Mouse (Mus musculus) heart, postnatal 4 days (tissue): Measurements from ENCODE around the gene Marveld1. TPM values are rescaled to one million over a fixed set of nuclear protein-coding genes. Genes with fewer than 3 reads are reported as not detected.

Source experiments
- DNase-seq: peaks from one replicate; pipeline ENCODE4 v3.0.0; 2021
- total RNA-seq, 2 experiments: library from RNA; stranded (reverse); gene quantifications; 2 replicates each; pipeline ENCODE4 v1.2.3; 2021

Gene Marveld1
- 10 to 100 TPM; 37.3 to 40.7 TPM for total RNA-seq

DNA sequence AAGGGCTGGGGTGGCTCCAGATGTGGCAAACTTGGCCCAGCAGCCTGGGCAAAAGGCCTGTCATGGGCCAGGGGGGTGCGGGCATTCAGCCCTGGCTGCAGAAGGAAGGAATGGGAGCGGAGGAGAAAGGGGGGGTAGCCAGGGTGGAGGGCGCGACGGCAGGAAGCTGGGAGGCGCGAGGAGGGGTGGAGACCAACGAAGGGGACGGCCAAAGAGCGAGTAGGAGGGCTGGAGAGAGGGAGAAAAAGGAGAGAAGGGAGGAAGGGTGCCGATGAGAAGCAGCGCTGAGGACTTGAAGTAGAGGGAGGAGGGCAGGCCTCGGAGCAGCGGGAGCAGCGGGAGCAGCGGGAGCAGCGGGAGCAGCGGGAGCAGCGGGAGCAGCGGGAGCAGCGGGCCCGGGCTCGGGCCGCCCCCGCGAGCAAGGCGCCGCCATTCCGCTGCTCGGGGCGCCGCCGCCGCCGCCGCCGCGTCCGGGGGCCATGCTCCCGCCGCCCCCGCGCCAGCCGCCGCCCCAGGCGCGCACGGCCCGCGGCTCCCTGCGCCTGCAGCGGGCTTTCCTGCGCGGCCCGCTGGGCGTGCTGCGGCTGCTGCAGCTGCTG lies at the start of gene Marveld1:
TSS of gene Marveld1 (plus strand) at position 231 of the 599 bp plus-strand sequence.
- DNase-seq = peak; percentile 85

DNA sequence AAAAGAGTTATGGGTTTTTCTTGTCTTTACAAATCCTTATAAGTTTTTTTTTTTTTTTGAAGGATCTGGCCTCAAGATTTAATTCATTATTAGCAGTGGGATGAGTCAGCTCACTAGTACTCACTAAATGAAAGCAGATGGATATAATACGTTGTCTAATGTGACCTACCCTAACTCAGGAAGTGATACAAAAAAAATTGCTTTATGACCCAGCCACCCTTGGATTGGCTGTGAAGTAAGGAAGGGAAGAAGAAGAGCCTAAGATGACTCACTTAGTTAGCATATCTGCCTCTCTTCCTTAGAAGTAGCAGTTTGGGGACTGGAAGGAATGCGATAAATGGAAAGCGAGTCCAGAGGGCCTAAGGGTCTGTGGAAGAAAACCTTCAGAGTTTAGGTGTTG lies 47.8 kb upstream of the Marveld1 start:
- no peak for DNase-seq

DNA sequence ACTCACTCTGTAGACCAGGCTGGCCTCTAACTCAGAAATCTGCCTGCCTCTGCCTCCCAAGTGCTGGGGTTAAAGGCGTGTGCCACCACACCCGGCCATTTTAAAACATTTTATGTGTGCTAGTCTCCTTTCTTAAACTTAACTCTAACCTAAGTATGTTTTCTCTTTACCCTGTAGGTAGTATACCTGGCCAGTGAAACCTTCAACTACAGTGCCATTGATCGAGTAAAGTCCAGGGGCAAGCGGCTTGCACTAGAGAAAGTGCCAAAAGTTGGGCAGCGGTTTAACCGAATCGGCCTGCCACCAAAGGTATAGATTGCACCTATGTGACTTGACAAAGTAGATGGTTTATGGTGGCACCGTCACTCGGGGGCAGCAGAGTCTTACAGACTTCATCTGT lies 42.5 kb upstream of the Marveld1 start:
- DNase-seq = no peak

DNA sequence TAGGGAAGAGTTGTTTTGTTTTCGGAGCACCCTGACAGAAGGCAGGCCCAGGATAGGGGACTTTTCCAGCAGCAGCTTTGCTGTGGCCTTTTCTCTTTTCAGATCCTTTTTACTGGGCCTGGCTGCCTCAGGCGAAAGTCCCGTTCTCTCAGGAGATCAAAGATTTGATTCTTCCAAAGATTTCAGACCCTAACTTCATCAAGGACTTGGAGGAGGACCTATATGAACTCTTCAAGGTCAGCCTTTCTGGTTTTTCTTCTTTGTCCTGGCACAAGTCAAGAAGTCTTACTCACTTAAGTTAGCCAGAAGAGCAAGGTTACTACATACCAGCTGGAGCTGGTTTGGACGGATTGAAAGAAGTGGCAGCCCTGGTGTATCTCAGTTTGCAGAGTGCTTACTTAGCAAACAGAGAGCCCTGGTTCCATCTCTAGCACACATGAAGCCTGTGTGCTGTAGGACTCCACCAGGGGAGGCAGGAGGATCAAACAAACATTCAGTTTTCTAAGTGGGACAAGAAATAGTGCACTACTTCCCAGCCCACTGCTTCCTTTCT lies 31.3 kb upstream of the Marveld1 start:
- no peak for DNase-seq

DNA sequence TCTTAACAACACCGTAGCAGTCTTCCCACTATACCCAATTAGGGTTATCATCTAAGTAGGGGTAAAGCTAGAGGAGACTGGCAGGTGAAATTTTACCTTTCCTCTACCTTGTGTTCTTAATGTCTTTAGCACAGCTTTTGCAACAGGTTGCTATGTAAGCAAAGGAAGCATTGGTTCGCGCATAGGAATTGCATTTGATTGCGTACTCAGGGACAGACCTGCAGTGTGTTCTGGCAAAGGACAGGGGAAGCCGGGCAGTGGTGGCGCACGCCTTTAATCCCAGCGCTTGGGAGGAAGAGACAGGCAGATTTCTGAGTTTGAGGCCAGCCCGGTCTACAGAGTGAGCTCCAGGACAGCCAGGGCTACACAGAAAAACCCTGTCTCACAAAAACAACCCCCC lies 29.1 kb upstream of the Marveld1 start:
- DNase-seq = no peak

DNA sequence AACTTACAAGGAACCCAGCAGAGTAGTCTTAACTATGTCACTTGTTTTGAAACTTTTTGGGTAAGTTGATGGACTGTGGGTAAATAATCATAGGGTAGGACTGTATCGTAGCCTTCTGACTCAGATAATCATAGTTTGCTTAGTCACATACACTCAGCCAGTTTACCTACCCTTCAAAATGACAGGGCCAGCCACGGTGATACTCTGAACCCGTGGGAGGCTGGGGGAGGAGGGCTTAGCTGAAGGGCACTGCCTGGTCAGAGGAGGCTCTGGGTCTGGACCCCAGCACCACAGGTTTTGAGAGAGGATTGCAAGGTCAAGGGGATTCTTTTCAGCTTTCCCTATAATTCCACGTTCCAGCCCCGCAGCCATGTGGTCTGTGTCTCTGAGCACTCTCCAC lies 28.6 kb upstream of the Marveld1 start:
- DNase-seq = no peak

DNA sequence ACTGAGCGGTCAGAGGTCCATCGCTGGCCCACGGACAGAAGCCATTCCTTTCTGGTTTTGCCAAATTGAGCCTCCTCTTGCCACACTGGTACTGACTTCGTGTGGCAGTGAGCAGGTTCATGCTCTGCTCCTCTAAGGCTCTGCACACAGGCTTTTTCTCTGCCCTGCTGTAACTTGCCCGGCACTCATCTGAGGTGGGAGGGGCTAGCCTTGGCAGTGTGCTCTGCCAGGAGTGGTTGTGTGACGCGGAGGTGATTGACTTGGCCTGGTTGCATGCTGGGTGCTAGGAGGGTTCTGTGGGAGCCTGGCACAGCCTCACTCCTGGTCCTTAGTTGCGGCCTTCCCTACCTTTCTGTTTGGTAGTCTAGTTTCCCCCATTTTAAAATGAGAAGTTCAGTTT lies 26.7 kb upstream of the Marveld1 start:
- DNase-seq = no peak

DNA sequence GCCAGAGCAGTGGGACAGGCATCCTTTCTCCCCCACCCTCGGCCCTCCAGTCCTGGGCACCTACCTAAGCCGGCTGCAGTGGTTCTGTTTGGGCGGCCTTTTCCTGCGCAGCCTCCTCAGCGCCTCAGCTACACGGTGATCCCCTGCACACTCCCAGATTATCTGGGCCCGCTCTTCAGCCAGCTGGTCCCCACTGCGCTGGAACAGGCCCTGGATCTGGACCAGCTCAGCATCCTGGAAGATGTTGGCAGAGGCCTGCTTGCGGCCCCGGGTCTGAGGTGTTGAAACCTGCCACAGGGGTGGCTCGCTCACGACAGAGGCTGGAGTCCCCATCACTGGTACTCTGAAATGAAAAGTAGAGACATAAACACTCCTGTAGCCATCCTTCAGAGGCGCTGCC lies 22.5 kb upstream of the Marveld1 start:
- DNase-seq = no peak

DNA sequence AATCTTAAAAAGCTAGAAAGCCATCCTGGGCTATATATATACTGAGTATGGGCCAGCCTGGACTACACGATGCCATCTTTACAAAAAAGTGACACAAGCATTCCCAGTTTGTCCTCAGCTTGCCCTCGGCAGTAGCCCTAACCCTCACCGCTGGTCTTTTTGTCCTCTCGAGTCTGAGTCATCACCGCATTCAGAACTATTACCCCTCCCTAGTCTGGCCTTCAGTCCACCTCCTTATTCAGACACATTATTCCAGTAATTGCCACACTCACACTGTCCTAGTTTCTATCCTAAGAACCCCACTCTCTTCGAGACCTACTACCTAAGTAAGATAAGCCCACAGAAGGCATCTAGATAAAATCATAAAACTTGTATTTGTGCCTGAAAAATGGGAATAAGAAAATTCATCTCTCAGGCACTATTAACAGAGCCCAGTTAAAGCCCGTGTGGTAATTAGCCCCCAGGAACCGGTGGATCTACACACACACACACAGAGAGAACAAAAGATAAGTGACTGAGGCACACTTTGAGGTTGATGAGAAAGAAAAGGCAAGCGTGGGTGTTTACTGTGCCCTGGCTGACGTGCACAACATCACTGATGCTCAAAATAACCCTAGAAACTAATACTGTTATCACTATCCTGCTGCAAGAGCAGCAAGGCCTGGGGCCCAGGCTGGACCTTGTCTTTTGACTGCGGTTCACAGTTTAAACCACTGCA lies 21.5 kb upstream of the Marveld1 start:
- DNase-seq = no peak

DNA sequence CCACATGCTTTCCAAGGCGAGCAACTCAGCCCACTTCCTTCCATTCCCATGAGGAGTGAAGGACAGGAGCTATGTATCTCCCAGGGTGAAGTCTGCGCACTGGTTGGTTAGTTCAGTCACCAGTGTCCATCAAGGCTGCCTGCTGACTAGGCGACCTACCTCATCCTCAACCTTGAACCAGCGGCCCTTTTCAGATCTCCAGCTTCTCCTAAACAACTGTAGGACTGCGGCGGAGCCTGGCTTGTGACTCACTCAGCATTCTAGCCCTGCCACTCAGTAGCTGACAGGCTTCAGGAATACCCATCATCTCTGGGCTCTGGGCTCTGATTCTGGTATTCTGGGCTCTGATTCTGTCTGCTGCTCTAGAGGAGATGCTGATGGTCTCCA lies 21.0 kb upstream of the Marveld1 start:
- DNase-seq = no peak

DNA sequence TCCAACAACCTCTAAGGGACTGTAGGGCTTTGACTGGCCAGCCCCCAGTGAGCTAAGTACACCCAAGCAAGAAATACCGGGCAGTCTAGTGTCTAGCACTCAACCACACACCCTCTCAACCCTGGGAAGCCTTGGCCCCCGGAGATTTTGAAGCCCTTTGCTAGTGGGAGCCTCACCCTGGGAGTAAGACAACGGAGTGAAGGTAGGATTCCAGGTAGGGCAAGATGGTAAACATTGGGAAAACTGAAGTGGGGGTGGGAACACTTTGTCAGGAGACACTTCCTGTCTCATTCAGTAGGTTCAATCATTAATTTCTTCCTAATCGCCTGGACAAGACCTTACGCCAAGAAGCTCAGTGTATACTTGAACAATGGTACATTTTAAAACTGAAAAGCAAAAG lies 20.2 kb upstream of the Marveld1 start:
- no peak for DNase-seq

DNA sequence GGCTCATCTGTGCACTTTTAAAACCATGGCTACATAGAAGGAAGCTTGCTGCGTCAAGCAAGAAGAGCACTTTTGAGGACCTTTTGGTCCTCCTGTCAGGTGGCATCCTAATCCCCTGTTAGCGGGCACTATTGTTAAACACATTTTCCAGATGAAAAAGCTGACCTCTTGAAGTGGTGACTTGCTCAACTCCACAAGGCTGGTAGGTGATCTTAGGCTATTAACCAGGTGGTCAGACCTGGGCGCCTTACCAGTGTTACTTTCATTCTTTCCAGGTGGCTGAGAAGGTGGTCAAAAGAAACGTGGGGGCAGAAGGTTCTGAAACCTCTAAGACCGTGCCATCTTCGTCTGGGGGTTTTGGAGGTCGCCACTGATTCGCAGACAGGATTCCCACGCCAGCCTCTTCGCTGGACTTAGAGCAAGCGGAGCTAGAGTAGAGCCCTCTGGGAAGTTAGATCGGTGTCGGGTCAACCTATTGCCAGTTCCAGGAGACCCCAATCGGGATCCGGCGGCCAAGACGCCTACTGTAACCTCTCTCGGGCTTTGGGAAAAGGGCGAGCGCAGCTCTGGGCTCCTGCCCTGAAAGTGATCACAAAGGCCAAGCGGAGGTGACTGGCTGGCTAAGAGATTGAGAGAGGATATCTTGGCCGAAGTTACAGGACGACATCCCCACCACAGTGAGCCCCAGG lies 19.0 kb upstream of the Marveld1 start:
- DNase-seq = no peak

DNA sequence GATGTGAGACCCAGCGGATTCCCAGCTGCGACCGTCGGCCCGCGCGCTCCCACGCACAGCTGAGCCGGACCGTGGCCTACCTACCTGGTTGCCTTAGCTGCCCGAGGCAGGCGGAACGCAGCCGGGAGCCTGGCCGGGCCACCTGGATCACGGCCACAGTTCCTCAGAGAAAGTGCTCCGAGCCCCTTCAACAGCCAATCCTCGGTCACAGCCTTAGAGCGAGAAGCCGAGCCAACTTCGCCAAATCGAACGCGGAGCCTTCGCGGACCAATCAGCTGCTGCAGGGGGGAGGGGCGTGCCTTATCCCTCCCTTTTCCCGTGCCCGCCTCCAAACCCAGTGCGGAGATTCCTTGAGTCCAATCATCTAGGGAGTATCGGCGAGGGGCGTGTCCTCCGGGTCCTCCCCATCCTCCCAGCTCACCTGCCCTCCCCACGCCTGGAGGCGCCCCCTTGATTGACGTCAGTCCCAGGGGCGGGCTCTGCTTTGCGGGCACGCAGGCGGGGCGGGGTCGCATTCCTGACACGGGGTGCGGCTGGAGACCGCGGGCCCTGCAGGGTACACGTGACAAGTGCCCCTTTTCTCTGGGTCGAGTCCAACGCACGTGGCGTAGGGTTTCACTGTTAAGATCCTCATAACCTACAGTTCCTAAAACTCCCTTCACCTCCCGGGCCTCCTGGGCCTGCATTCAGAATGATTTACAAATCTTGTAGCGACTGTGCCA lies 18.3 kb upstream of the Marveld1 start, which contains the start of gene Avpi1:
TSS of gene Avpi1 (minus strand) at position 273 of the 722 bp plus-strand sequence.
- DNase-seq = peak; percentile 98

DNA sequence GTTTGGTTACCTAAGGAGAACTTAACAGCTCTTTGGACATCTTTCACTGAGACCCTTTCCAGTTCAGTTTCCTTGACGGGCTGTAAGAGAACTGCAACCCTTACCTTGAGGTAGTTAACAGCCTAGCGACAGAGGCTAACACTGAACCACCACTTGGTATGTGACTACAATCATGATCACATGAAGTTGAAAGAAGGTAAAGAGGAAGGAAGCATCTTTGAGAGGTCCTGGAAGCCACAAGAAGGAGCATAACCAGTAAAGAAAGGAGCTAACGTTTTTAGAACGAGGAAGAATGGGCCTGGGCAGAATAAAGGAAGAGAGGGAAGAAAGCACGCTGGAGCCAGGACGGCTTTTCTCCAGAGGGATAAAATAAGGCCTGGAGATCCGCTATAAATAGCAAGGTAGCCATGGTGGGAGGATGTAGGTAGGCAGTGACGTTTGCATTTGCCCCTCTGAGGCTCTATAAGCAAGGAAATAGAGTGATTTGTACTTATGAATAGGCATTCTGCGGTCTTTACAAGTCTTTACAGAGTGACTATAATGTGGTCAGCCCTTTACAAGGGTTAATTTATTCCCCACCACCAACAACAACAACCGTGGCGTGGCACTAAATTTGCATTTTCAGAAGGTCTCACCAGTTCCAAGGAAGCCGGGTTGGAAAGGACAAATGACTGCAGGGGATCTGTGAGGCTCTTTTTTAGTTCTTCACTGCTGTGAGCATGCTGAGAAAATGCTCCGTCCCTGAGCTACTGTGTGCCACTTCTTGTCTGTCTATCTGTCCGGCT lies 17.5 kb upstream of the Marveld1 start:
- no peak for DNase-seq

DNA sequence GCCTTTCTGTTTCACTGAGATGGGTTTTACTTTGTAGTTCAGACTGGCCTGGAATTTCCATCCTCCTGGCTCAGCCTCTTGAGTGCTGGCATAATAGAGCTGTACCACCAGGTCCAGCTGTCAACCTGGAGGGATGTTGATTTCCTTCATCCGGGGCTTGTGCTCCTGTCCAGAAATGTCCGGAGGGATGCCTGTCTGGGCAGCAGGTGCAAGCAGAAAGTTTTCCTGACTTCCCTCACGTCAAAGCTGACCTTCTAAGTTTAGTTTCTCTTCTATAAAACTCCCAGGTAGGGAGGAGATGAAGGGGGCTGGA lies 16.9 kb upstream of the Marveld1 start:
- DNase-seq = no peak

DNA sequence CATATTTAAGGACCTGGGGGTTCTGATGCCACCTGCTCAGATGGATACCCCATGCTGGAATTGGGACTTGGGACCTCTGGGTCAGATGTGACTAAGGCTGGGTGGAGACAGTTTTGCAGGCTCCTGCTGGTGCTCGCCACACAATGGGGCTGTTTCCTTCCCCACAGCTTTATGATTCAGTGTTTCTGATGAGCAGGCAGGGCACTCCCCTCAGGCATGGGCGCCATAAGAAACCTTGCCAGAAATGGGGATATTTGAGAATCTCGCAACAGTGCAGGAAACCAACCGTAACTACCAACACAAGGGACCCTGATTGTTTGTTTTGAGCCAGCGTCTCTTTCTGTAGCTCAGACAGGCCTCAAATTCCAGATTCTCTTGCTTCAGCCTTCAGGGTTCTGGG lies 16.1 kb upstream of the Marveld1 start:
- no peak for DNase-seq

DNA sequence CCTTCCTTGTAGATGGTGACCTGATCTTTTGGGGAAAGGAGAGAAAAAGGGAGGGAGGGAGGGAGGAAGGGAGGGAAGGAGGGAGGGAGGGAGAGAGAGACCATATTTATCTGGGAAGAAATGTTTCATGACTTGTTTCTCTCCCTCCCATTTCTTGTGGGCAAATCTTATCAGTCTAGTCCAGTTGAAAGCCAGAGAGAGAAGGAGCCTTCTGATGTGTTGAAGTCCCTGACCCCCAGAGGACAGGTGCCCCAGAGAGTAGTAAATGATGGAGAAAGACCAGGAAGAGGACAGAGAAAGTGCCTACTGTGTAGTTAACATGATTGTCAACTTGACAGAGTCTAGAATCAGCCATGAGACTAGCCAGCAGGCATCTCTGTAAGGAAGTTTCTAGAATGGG lies 12.1 kb upstream of the Marveld1 start:
- no peak for DNase-seq

DNA sequence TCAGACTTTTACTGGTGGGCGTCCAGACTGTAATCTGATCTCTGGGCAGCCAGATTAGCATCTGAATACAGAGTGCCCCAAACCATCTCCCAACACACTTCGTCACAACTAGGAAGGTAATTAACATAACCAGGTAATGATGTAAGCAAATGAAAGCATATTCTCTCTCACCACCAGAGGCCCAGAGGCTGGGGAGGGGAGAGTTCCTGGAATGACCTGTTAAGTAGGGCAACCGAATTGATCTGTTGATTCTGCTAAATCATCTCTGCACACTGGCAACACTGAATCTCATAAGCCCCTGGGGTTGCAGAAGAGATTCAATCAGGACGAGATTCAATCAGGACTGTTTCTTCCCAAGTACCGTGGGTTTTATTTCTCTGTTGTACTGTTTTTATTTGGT lies 11.1 kb upstream of the Marveld1 start:
- no peak for DNase-seq

DNA sequence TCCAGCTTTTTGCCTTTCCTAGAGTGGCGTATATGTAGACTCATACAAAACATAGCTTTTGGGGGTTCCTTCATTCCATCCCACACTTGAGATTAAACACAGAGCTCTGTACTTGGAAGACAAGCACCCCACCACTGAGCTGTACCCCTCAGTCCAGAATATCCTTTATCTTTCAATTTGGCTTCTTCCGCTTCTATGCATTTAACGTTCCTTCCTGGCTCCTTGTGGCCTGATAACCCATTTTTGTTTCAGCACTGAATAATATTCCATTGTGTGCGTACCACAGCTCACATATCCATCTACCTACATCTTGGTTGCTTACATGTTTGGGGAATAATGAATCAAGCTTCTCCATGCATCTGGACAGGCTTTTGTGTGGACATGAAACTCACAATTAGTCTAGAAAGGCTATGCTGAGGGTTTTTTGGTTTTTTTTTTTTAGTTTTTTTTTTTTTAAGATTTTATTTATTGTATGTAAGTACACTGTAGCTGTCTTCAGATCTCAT lies 10.0 kb upstream of the Marveld1 start:
- no peak for DNase-seq

DNA sequence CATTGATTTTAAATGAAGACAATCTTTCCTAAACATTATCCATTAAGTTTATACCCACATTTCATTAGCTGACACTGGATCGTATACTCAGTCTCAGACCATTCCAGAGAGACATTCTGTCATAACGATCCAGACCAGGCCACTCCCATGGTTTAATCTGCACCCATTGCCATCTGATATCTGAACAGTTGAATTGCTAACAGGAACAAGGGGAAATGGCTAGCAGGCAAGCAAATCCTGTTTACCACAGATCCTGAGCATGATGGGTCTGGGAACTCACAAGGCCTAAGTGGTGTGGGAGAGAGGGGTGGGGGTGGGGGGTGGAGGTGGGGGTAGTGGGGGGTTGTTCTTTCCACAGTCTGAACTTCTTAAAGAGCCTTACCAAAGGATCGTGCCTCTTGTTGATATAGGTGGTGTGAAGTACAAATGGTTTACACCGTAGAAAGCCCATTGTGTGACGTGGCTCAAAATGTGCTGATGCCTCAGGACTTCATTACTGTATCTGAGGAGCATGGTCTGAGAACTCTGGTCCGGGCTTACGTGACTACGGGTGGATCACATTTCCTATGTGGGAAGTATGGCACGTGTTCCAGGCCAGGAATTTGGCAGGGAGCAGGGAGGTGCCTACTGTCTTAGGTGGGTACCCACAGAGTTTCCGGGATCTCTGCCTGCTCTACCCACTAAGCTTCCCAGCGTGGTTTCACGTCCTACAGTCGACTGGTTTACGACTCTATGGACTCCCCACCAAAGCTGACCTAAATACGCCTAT lies 8.5 kb upstream of the Marveld1 start:
- no peak for DNase-seq
